Mouse (Mus musculus) embryonic fibroblast, embryonic 13.5 days (primary cell): ENCODE results near the gene Cdh6.

Experiments used
- CTCF ChIP-seq: IDR thresholded peaks from 2 replicates; pipeline ENCODE4 v1.5.1; 2011; ENCODE audit warnings: mild to moderate bottlenecking, control low read depth, low read length, moderate library complexity, borderline replicate concordance; ENCODE audit not compliant: insufficient read depth
- POLR2A ChIP-seq: IDR thresholded peaks from 2 replicates; pipeline ENCODE4 v1.6.1; 2011; ENCODE audit warnings: low read depth, mild to moderate bottlenecking, control low read depth, low read length, moderate library complexity

GRCm38 (mm10) chr15:13001549-13001948, 171.9 kb downstream of the Cdh6 start:
- TF ChIP-seq POLR2A = no peak
- TF ChIP-seq CTCF = no peak
